8 mouse cellular contexts compared by ENCODE assay signal in genomic region chr12:79131178-79131675, GRCm38 (mm10). TPM values are rescaled to one million over a fixed set of nuclear protein-coding genes. Genes with fewer than 3 reads are reported as not detected.
DNase-seq lines count a peak whose midpoint lies in the region; ATAC-seq and TF ChIP-seq lines count a peak whose summit lies in the region.

No protein-coding gene starts in this region.

- no peak for TF ChIP-seq CTCF in liver, postnatal 0 days (IDR thresholded peaks at IDR 0.05; ENCODE audit: low read depth)

- peak overlapping the region; percentile 53 for H3K9ac ChIP-seq in kidney, embryonic 16.5 days (replicated peaks; ENCODE audit: low read length)
- peak overlapping the region; percentile 47 for H3K9ac ChIP-seq in forebrain, embryonic 12.5 days
- no peak overlapping the region for H3K9ac ChIP-seq in liver, postnatal 0 days (replicated peaks)

- H3K4me3 ChIP-seq in kidney, embryonic 16.5 days (ENCODE audit: low read length): peak overlapping the region; percentile 50
- peak overlapping the region; percentile 48 for H3K4me3 ChIP-seq in forebrain, embryonic 12.5 days (replicated peaks)
- peak overlapping the region; percentile 35 for H3K4me3 ChIP-seq in liver, postnatal 0 days (ENCODE audit: low read depth, low read length)

- H3K4me1 ChIP-seq in kidney, embryonic 16.5 days (ENCODE audit: insufficient read depth, low read length): peaks cover 13% of the 10 kb centered on the region
- H3K4me1 ChIP-seq in forebrain, embryonic 12.5 days: peaks cover 12% of the 10 kb centered on the region
- H3K4me1 ChIP-seq in liver, postnatal 0 days (ENCODE audit: insufficient read depth): peaks cover 8% of the 10 kb centered on the region

- H3K4me2 ChIP-seq in kidney, embryonic 16.5 days (replicated peaks; ENCODE audit: low read depth, low read length): peak overlapping the region; percentile 77
- peak overlapping the region; percentile 90 for H3K4me2 ChIP-seq in forebrain, embryonic 12.5 days
- peak overlapping the region; percentile 62 for H3K4me2 ChIP-seq in liver, postnatal 0 days (ENCODE audit: low read depth, low read length)

- no peak overlapping the region for H3K27ac ChIP-seq in kidney, embryonic 16.5 days (ENCODE audit: low read length)
- no peak overlapping the region for H3K27ac ChIP-seq in forebrain, embryonic 12.5 days
- no peak overlapping the region for H3K27ac ChIP-seq in liver, postnatal 0 days (ENCODE audit: low read depth)

- no peak for ATAC-seq in kidney, embryonic 16.5 days (ENCODE audit: low FRiP score, low TSS enrichment)
- peak; percentile 10 for ATAC-seq in activated CD4-positive, CD25-positive, alpha-beta regulatory T cell, adult 4 months
- no peak for ATAC-seq in forebrain, embryonic 12.5 days (ENCODE audit: low FRiP score)
- ATAC-seq in liver, postnatal 0 days: no peak

- no peak for DNase-seq in kidney, postnatal 36 days
- DNase-seq in liver, postnatal 0 days: no peak
- no peak for DNase-seq in urinary bladder, postnatal 4 days (ENCODE audit: low spot score in 2 of 2)
- no peak for DNase-seq in urinary bladder, adult 2 months (ENCODE audit: low spot score)
- DNase-seq in ovary, postnatal 10 days (ENCODE audit: low spot score): no peak

- peaks cover 33% of the 10 kb centered on the region for H3K27me3 ChIP-seq in kidney, embryonic 16.5 days (ENCODE audit: insufficient read depth, low read length)
- peaks cover 42% of the 10 kb centered on the region for H3K27me3 ChIP-seq in forebrain, embryonic 12.5 days
- peaks cover 30% of the 10 kb centered on the region for H3K27me3 ChIP-seq in liver, postnatal 0 days (ENCODE audit: insufficient read depth, low read length)

- no peak for TF ChIP-seq EP300 in liver, postnatal 0 days (IDR thresholded peaks at IDR 0.05; ENCODE audit: low read depth)

- H3K36me3 ChIP-seq in kidney, embryonic 16.5 days (ENCODE audit: insufficient read depth, low read length): no peaks in the 10 kb centered on the region
- no peaks in the 10 kb centered on the region for H3K36me3 ChIP-seq in forebrain, embryonic 12.5 days (replicated peaks)
- no peaks in the 10 kb centered on the region for H3K36me3 ChIP-seq in liver, postnatal 0 days (replicated peaks; ENCODE audit: insufficient read depth, low read length)

- WGBS in kidney, embryonic 16.5 days: 1% methylated on average over 22 of the region's 22 CpGs
- WGBS in forebrain, embryonic 12.5 days: 1% methylated on average over 22 of the region's 22 CpGs
- WGBS in liver, postnatal 0 days (ENCODE audit: insufficient replicate concordance): 1% methylated on average over 22 of the region's 22 CpGs

- H3K9me3 ChIP-seq in kidney, embryonic 16.5 days (ENCODE audit: low read length): no peaks in the 10 kb centered on the region
- H3K9me3 ChIP-seq in forebrain, embryonic 12.5 days: no peaks in the 10 kb centered on the region
- no peaks in the 10 kb centered on the region for H3K9me3 ChIP-seq in liver, postnatal 0 days (ENCODE audit: low read length)

RNA-seq across cellular contexts. Expression of gene Arg2, which starts 0.7 kb away (rescaled TPM):
- 17.6 and 17.9 TPM in 2 replicates for polyA plus RNA-seq in kidney, embryonic 16.5 days (2015; fragmentation: Nextera tagmentation; extraction: Ambion mirVana)
- under 1 TPM in 1 of 2 experiments, not detected in 1; 0.48 TPM for polyA plus RNA-seq in activated CD4-positive, CD25-positive, alpha-beta regulatory T cell, adult 4 months (2017; shearing (Covaris generic))
- 8.5 and 9.9 TPM in 2 replicates for polyA plus RNA-seq in forebrain, embryonic 12.5 days (2016; fragmentation: Nextera tagmentation; extraction: Ambion mirVana)
- 0.92 and 1.3 TPM in 2 replicates for polyA plus RNA-seq in liver, postnatal 0 days (2015; fragmentation: Nextera tagmentation; extraction: Ambion mirVana)
- 18.9 and 24.4 TPM in 2 replicates for polyA plus RNA-seq in urinary bladder, adult 2 months (2012; rRNA removed)

RNA-seq across cellular contexts. Expression of gene Vti1b, which starts 41.2 kb away (rescaled TPM):
- 98.6 and 106 TPM in 2 replicates for polyA plus RNA-seq in kidney, embryonic 16.5 days (2015; fragmentation: Nextera tagmentation; extraction: Ambion mirVana)
- polyA plus RNA-seq in activated CD4-positive, CD25-positive, alpha-beta regulatory T cell, adult 4 months (2017; shearing (Covaris generic)): 10 to 100 TPM; 38.2 to 61.7 TPM
- polyA plus RNA-seq in forebrain, embryonic 12.5 days (2016; fragmentation: Nextera tagmentation; extraction: Ambion mirVana): 108 and 109 TPM in 2 replicates
- 40.9 and 43.5 TPM in 2 replicates for polyA plus RNA-seq in liver, postnatal 0 days (2015; fragmentation: Nextera tagmentation; extraction: Ambion mirVana)
- polyA plus RNA-seq in urinary bladder, adult 2 months (2012; rRNA removed): 86.4 and 97.2 TPM in 2 replicates

RNA-seq across cellular contexts. Expression of gene Pigh, which starts 41.8 kb away (rescaled TPM):
- 35.6 and 36.6 TPM in 2 replicates for polyA plus RNA-seq in kidney, embryonic 16.5 days (2015; fragmentation: Nextera tagmentation; extraction: Ambion mirVana)
- polyA plus RNA-seq in activated CD4-positive, CD25-positive, alpha-beta regulatory T cell, adult 4 months (2017; shearing (Covaris generic)): 10 to 100 TPM; 27.6 to 29.9 TPM
- polyA plus RNA-seq in forebrain, embryonic 12.5 days (2016; fragmentation: Nextera tagmentation; extraction: Ambion mirVana): 28.7 and 29.9 TPM in 2 replicates
- polyA plus RNA-seq in liver, postnatal 0 days (2015; fragmentation: Nextera tagmentation; extraction: Ambion mirVana): 4.6 and 4.9 TPM in 2 replicates
- polyA plus RNA-seq in urinary bladder, adult 2 months (2012; rRNA removed): 36.5 and 47.7 TPM in 2 replicates
